Mouse (Mus musculus) spleen, adult 2 months (tissue): ENCODE results near the gene Tubb2a.

Source experiments
- CTCF ChIP-seq: fragments of 200-500 bp; IDR thresholded peaks from 2 replicates; pipeline ENCODE4 v1.5.1; 2011; ENCODE audit warnings: mild to moderate bottlenecking, inconsistent platforms; ENCODE audit not compliant: insufficient read depth, insufficient read length, insufficient replicate concordance; ENCODE audit errors: extremely low read depth
- POLR2A ChIP-seq: fragments of 200-500 bp; IDR thresholded peaks from 2 replicates; pipeline ENCODE4 v1.6.1; 2011; ENCODE audit warnings: low read depth, low read length, inconsistent platforms

GRCm38 (mm10) chr13:34043716-34044393, 34.0 kb downstream of the Tubb2a start:
- TF ChIP-seq CTCF (no peak), POLR2A (no peak)
